Mouse (Mus musculus): Measurements from ENCODE around the gene Lefty2.
"Not testable (repeated sequence)": the region's sequence is repeated elsewhere in the genome, so short reads cannot be mapped to it uniquely, and the experiment has no call there.

The Lefty2 gene

DNA sequence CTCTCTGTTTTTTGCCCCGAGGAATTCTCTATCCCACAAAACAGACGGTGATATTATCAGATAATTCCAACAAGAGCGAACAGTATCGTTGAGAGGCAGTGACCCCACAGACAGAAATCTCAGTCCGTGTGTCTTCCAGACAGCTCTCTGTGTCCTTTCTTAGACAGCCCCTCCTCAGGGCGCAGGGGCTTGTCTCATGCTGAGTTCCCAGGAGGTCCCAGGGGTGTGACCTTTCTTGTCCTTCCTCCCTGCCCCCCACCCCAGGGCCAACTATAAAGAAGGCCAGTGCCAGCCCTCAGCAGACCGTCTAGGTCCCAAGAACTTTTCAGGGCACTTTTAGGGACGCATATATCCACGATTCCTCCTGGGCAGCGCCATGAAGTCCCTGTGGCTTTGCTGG lies at the start of gene Lefty2:
TSS of gene Lefty2 (plus strand) at position 301 of the 400 bp plus-strand sequence.
- DNase-seq = no peak

DNA sequence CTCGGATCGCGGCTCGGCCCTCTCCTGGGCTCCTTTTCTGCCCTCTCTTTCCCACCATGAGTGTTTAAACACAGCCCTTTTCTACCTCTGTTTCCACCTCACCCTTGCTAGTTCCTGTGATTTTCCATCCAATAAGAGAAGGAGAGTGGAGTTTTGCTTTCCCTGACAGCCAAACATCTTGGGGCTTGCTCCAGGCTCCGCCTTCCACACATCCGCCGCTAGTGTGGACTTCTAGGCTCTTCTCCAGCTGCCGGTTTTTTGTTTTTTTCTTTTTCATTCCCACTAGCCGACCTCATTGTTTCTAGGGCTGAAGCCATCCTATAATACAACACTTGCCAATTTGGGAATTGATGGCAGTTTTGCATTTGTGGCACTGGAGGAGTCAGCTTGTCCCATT lies 44.8 kb upstream of the Lefty2 start:
- peak; percentile 86 for DNase-seq

DNA sequence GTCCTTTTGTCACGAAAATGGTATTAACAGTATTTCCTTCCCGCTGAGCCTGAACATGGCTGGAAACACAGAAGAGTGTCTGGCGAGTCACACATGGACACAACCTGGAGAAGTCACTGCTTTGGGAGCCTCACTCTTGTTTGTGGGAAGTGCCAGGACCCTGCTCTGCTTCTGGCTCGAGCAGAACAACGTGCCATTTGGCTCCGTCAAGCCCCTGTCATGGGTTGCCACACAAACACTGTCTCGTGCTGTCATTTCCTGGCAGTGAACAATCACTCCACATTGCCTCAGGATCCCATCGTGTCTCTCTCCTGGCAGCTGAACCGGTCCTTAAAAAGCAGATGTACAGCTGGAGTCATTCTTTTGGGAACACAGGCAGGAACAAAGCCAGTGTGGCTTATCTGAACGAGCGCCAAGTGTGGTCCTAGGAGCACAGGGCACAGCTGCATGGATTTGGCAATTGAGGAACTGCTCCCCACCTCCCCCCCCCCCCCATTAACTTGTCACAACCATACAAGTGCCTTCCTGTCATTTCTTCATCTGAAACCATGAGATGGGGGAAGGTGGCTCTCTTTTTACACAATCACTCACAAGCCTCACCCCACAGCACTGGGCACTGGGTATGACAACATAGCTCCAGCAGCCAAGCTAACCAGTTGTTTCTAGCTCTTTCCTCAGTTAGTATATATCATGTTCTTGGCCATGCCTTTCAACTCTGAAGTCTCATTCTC lies 44.2 kb upstream of the Lefty2 start:
- peak; percentile 41 for DNase-seq

DNA sequence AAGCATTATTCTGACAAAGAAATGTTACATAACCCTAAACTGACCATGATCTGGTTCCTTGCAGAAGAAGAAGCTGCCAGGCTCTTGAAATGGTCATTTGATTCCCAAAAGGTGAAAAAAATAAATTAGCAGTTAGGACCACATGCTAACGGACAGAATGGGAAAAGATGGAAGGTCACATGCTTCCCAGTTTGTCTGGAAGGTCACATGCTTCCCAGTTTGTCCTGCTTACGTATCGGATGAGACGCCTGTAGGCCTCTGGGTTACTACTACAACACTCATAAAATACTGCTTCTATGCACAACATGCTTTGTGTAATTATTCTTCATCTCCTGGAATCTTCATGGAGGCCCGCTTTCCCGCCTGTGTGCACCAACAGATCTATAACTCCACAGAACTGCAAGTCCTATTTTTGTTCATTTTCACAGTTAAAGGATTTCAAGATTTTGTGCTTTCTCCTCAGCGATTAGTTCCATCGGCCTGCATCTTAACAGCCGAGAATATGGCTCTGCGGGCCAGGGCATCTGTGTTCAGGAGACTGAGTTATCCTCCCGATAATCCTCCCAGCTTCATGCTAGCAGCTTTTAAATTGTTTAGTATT lies 43.1 kb upstream of the Lefty2 start:
- peak; percentile 54 for DNase-seq

DNA sequence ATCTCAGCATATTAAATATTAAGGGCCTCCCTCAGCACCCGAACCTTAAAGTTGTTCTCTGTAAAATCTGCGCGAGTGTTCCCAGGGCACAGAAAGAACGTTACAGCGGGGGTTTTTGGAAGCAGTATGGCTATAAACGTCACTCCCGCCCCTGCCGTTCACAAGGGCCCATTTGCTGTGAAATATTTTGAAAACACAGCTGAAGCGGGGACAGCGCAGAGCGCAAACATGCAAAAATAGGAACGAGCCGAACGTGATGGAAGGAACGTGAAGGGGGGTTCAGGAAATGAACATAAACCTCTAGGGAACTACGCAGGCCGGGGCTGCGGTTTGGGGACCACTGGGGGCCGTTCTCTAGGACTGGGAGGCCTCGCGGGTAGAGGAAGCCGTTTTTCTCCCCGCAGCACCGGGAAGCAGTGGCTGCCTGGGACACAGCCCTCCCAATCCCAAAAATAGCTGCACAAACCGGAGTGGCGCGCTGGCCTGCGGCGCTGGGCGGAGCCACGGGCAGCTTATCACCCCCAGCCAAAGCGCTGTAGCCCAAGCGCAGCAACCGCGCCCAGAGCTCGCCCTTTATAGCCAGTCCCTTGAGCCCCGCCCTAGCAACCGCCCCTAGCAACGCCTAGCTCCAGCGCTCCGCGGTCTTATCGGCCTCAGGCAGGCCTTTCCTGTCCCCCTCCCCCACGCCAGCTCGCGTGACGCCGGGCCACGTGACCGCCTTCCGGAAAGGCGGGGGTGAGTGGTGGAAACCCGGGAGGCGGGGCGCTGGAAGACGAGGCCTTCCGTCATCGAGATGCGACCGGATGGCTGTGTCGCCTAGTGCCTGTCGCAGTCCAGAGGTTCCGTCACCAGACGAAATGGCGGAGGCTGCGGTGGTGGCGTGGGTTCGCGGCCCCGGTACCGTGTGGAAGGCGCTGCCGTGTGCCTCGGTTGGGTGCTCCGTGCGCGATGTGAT lies 42.3 kb upstream of the Lefty2 start, which contains the start of gene Sde2:
TSS of gene Sde2 (plus strand) at position 812 of the 955 bp plus-strand sequence.
- peak; percentile 100 for DNase-seq

DNA sequence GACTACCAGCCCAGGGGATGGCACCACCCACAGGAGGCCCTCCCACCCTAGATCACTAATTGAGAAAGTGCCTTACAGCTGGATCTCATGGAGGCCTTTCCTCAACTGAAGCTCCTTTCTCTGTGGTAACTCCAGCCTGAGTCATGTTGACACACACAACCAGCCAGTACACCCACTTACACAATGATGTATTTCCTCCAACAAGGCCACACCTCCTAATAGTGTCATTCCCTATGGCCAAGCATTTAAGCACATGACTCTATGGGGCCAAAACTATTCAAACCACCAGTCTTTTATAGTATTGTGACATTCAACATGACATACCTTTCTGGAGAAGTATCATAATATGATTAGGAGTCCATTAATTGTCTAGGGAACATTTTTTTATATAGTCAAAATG lies 34.1 kb upstream of the Lefty2 start:
- DNase-seq = no peak

DNA sequence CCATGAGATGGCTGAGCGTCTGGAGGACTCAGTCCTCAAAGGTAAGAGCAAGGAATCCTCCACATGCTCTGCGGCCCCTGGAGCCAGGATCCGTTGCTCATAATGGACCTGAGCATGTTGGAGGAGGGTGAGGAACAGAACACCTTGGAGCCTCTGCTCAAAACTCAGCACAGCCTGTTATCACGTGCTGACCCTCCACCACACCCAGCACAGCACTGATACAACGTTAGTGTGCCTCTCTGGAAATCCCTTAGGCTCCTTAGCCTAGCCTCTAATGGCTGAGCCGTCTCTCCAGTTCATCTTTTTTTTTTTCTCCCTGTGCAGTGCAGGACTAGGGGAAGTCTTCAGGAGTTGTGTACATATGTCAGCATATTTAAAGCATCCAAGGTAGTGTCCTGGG lies 32.9 kb upstream of the Lefty2 start:
- DNase-seq = no peak

DNA sequence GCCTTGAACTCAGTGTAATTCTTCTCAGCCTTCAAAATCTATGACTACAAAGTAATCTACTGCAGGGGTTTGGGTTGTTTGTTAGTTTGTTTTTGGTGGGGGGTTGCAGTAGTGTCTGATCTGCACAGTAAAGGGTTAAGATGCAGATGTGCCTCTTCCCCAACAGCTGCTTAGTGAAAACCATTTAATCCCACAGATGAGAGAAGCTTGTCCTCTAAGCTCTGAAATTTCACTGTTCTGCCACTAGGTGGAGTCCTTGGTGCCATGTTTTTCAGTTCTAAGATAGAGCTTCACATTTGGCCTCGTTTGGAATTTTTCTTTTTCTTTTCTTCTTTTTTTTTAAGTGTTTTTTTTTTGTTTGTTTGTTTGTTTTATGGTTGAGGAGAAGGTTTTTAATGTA lies 29.3 kb upstream of the Lefty2 start:
- peak; percentile 58 for DNase-seq

DNA sequence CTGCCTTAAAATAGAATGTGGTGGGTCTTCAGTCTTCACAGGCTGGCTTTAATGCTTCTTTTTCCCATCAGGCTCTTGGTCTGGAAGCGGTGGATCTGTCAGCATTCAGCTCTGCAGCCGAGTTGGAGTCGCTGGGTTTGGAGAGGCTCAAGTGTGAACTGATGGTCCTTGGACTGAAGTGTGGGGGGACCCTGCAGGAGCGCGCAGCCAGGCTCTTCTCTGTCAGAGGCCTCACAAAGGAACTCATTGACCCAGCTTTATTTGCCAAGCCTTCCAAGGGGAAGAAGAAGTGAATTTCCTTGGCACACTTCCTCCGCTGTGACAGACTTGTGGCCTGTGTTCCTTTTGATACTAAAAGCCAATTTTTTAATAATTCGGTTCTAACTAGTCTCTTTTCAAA lies 26.9 kb upstream of the Lefty2 start:
- no peak for DNase-seq

DNA sequence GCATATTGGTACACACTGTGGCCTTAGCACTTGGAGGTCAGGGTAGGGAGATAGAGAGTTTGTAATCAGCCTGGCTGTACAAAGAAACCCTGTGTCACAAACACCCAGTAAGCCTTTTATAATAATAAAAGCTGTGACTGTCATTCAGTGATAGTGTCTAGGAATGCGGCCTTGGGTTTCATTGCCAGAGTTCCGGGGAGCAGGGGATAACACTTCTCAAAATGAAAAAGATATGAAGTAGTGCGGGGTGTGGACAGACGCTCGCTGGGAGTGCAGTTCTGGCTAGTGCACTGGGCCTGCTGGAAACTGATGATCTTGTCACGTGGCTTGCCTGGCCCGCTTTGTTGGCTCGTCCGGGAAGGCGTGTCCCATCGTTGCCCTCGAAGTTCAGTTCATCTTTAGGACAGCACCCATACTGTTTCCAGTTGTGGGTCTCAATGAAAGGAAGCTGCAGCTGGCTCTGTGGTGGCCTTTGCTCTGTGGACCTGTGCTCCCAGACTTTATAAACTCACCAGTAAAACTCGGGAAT lies 22.7 kb upstream of the Lefty2 start:
- DNase-seq = no peak

DNA sequence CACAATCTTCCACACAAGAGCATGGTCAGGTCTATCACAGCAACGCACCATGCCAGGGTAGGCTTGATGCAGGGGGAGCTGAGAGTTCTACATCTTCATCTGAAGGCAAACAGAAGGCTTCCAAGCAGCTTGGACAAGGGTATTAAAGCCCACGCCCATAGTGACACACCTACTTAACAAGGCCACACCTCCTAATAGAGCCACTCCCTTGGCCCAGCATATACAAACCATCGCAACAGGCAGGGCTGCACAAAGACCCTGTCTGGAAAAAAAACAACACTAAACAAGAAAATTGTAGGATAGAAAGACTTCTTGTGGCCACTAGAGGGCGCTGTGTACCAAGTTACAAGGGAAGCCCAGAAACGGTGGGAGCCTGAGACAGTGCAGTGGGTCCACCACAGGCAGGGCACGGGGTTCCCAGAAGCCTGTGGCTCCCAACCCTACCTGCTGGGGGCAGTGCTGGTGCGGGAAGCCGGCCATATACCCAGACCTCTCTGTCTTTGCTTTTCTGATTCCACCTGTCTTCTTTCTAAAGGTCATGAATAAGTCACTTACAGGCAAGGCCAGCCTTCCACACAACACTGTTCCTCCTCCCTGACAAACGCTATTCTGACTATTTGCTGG lies 18.9 kb upstream of the Lefty2 start:
- DNase-seq = peak; percentile 81

DNA sequence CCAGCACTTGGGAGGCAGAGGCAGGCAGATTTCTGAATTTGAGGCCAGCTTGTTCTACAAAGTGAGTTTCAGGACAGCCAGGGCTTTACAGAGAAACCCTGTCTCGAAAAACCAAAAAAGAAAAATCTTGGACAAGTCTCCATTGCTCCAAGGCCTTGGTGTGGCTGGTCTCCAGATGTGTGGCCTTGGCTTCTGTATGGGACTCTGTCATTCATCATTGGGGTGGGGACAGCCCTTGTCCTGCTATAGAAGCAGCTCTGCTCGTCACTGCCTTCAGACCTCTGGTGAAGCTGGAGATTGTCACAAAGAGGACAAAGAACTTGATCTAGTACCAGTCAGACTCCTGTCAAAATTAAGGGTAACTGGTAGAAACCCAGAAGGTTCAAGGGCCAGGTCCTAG lies 18.3 kb upstream of the Lefty2 start:
- no peak for DNase-seq

DNA sequence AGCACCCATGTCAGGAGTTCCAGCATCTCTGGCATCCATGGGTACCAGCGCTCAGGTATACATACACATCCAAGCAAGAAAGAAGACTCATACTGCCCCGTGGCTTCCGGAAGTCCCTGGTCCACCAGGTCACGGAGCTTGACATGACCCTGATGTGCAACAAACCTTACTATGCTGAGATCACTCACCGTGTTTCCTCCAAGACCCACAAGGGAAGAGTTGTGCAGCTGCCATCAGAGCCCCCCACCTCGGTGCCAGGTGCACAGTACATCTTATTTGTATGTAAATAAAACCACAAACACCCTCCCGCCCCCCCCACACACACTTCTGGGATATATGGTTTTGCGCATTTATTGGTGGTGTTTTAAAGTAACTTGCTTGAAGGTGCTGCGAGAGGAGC lies 17.8 kb upstream of the Lefty2 start:
- no peak for DNase-seq

DNA sequence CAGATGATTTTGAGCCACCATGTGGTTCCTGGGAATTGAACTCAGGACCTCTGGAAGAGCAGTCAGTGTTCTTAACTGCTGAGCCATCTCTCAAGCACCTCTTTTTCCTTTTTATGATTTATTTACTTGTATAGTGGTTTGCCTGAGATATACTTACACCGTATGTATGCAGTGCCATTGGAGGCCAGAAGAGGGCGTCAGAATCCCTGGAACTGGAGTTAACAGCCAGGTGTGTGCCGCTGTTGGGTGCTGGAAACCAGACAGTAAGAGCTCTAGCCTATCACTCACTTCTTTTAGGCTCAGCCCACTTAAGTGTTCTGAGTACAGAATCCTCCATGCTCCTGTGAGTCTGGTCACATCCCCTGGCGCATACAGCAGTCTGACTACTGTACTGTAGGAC lies 15.4 kb upstream of the Lefty2 start:
- no peak for DNase-seq

DNA sequence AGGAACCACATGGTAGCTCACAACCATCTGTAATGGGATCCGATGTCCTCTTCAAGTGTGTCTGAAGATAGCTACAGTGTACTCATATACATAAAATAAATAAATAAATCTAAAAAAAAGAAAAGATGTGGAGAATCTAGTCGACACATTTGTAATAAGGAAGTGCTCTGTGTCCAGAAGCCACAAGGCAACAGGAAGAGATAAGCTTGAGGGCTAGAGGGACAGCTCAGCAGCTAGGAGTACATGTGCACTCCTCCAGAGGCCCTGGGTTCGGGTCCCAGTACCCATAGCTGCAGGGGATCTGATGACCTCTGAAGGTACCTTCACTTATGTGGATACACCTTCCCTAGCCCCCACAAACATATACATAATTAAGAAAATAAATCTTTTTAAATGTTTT lies 11.1 kb upstream of the Lefty2 start:
- DNase-seq = no peak

DNA sequence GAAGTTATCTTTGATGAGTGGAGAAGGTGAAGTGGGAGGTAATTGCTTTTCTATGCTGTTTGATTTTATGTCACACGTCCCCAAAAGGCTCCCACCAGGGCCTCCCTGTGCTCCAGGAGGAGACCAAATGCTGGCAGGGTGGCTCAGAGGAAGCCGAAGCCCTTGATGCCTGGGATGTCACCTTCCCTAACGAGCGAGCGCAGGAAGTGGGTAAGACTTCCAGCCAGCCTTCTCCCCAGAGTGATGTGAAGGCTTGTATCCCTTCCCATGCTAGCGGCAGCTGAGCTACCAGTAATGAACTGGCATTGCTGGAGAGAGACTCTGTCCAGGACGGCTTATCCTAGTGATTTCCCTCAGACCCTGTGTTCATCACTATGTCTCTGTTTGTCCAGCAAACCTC lies 9.2 kb upstream of the Lefty2 start:
- no peak for DNase-seq

DNA sequence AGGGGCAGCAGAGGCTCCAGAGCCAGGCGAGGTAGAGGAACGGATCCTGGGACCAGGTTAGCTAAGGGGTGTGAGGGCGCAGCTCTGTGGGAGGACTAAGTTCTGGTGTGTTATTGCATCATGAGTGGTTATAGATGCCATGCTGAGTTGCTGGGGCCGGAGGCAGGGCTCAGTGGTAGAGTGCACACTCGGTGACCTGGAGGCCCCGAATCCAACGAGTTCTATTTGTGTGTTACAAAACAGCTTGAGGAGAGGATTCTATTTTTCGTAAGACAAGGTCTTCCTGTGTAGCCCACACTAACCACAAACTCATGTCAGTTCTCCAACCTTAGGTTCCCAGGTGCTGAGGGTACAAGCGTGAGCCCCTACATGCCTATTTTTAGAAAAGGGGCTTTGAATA lies 8.4 kb upstream of the Lefty2 start:
- DNase-seq = no peak

DNA sequence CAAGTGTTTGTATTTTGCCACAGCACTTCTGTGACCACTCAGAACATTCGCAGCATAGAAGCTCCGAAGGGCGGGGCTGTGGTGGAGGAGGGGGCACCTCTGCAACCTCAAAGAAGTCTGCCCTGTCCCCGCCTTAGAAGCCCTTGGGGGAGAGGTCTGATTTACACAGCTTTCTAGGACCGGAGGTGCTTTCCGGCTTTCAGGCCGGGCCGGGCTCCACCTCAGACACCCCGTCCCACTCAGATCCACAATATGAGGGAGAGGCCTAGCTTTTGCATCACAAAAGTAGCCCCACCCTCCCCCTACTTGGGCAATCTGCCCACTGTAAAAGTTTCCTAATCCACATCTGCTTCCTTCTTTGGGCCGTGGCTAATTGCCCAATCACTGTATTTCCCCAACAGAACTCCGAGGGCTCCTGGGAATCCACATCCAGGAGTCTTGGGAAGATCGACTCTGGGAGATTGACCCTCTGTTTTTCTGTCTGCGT lies 4.3 kb upstream of the Lefty2 start:
- DNase-seq = peak; percentile 37

DNA sequence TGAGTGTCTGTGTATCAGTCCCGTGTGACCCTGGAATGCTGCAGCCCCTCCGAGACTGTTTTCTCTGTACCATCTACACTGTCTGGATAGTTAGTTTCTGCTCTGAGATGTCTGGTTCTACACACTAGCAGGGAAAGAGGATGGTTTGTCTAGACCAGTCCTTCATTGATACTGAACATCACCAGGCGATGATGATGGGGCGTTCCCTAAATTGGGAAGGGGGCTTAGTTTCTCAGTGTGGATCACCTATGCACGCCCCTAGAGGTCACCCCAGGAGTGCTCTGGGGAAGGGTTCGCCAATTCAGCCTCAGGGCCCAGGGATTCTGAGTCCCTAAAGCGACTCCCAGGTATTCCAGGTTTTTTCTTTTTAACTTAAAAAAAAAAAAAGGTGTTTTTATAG lies 3.7 kb upstream of the Lefty2 start:
- DNase-seq = no peak

DNA sequence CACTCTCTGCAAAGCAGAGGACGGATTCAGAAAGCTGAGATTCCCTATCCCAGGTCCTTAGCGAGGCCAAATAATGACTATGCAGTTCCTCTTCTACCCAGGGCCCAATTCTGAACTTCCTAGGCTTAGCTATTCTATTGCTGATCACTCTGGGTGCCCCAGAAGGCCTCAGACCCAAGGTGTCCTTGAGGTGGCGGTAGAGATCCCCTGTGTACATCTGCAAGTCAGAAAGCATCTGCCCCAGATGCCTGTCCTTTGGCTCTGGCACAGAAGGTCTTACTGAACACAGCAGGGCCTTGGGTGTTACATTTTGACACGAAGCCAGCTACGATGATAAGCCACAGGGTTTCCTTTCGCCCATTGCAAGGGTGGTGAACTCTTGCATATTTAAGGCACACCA lies 3.1 kb upstream of the Lefty2 start:
- DNase-seq = no peak

DNA sequence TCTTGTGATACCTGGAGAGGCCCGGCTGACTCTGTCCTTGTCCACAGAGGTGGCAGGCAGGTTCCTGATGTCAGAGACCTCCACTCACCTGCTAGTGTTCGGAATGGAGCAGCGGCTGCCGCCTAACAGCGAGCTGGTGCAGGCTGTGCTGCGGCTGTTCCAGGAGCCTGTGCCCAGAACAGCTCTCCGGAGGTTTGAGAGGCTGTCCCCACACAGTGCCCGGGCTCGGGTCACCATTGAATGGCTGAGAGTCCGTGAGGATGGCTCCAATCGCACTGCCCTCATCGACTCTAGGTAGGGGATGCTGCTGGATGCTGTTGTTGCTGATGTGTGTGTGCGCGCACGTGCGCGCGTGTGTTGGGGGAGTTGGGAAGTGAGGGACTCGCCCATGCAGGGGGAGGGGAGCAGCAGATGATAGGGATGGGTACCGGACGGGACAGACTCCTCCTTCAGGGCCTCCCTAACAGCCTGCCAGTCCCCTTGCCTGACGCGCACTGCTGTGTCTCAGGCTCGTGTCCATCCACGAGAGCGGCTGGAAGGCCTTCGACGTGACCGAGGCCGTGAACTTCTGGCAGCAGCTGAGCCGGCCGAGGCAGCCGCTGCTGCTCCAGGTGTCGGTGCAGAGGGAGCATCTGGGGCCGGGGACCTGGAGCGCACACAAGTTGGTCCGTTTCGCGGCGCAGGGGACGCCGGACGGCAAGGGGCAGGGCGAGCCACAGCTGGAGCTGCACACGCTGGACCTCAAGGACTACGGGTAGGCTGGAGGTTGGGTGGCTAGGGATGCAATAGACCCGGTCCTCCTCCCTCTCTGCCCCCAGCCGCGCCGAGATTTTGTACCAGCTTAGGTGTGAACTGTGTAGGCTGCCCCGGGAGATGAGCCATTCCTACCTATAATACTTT lies 1.4 kb downstream of the Lefty2 start:
- not testable (repeated sequence) for DNase-seq

DNA sequence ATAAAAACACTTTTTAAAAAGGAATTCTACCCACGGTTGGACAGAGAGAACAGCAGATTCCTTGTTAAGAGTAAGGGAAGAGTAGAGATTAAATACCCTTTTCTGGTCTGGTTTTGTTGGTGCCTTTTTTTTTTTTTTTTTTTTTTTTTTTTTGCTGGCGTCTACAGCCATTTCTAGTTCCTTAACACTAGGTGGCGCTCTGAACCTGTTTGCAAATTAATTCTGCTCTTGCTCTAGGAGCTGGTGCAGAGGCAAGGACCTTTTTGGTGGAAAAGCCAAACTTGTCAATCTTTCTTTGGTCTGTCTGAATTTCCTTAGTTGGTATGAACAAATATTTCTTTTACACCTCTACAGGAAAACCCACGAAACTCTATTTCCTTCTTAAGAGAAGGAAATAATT lies 8.2 kb downstream of the Lefty2 start:
- peak; percentile 83 for DNase-seq
